24 mouse cellular contexts compared by ENCODE assay signal in genomic region chr13:13778837-13779458, GRCm38 (mm10). TPM values are rescaled to one million over a fixed set of nuclear protein-coding genes. Genes with fewer than 3 reads are reported as not detected.
DNase-seq lines count a peak whose midpoint lies in the region; ATAC-seq and TF ChIP-seq lines count a peak whose summit lies in the region.
"Had no signal": no experiment of that assay in that cellular context is flagged by ENCODE, and none has a peak within 500 bp of the region (broad histone marks: within the 10 kb centered on the region; RNA-seq: fewer than 3 reads in every experiment).

No protein-coding gene starts in this region.

- POLR2A ChIA-PET in Patski (lab: Charles Lee), result no interaction called here

- no peak overlapping the region for H3K27ac ChIP-seq in heart, embryonic 10.5 days
- H3K27ac ChIP-seq in midbrain, embryonic 10.5 days (replicated peaks), result no peak overlapping the region
- H3K27ac ChIP-seq in midbrain, embryonic 15.5 days, result no peak overlapping the region
- no peak overlapping the region for H3K27ac ChIP-seq in kidney, embryonic 14.5 days (ENCODE audit: low read depth, low read length)
- H3K27ac ChIP-seq: forebrain, embryonic 10.5 days; heart, embryonic 13.5 days; hindbrain, embryonic 14.5 days; hindbrain, postnatal 0 days had no signal

- no peak overlapping the region for H3K9ac ChIP-seq in midbrain, embryonic 15.5 days
- no peak overlapping the region for H3K9ac ChIP-seq in kidney, embryonic 14.5 days (ENCODE audit: low read depth, low read length)
- H3K9ac ChIP-seq: heart, embryonic 13.5 days; hindbrain, embryonic 14.5 days had no signal

- WGBS in heart, embryonic 10.5 days, result 90% methylated on average over 1 of the region's 1 CpGs
- WGBS in midbrain, embryonic 10.5 days, result 89% methylated on average over 1 of the region's 1 CpGs
- WGBS in midbrain, embryonic 15.5 days, result 83% methylated on average over 1 of the region's 1 CpGs
- 70% methylated on average over 1 of the region's 1 CpGs for WGBS in kidney, embryonic 14.5 days

- H3K9me3 ChIP-seq in heart, embryonic 10.5 days, result no peaks in the 10 kb centered on the region
- no peaks in the 10 kb centered on the region for H3K9me3 ChIP-seq in midbrain, embryonic 10.5 days (replicated peaks)
- H3K9me3 ChIP-seq in midbrain, embryonic 15.5 days, result no peaks in the 10 kb centered on the region
- peaks cover 3% of the 10 kb centered on the region for H3K9me3 ChIP-seq in G1E (replicated peaks)
- no peaks in the 10 kb centered on the region for H3K9me3 ChIP-seq in kidney, embryonic 14.5 days (ENCODE audit: control insufficient read depth, low read length)
- H3K9me3 ChIP-seq: forebrain, embryonic 10.5 days; heart, embryonic 13.5 days had no signal

- ATAC-seq in midbrain, embryonic 15.5 days (replicated peaks), result no peak
- ATAC-seq in G1E (ENCODE audit: extremely low read depth, insufficient number of reproducible peaks, low FRiP score, poor library complexity, severe bottlenecking), result peak; percentile 58
- ATAC-seq in Patski, result peak; percentile 94
- no peak for ATAC-seq in kidney, embryonic 14.5 days (ENCODE audit: low FRiP score, low TSS enrichment)
- ATAC-seq: CD4-positive, CD25-positive, alpha-beta regulatory T cell, adult 4 months; forebrain, embryonic 14.5 days; hindbrain, postnatal 0 days; inflammation-experienced regulatory T-cells, adult 6 months; intestine, embryonic 16.5 days had no signal

- peak; percentile 30 for DNase-seq in heart, embryonic 10.5 days (ENCODE audit: low spot score)
- DNase-seq in heart, adult 18-20 months, result no peak
- DNase-seq in midbrain, embryonic 10.5 days (ENCODE audit: low spot score), result peak; percentile 5
- DNase-seq in G1E (ENCODE audit: low spot score), result no peak
- peak; percentile 41 for DNase-seq in Patski (ENCODE audit: low read depth, low spot score)
- DNase-seq in thymus, postnatal 25 days, result no peak
- DNase-seq: adrenal gland, postnatal 10 days; adrenal gland, postnatal 36 days; cerebellum, adult 18-20 months; cerebellum, adult 9-10 months; cerebellum, postnatal 14 days; gastrocnemius, postnatal 25 days; heart, postnatal 14 days; heart, postnatal 4 days had no signal

- in situ Hi-C loops in Patski (cut with MboI; ENCODE audit: low pct_unique_long_range_greater_than_20kb), result no loop called here

- no peak overlapping the region for H3K4me3 ChIP-seq in heart, embryonic 10.5 days
- H3K4me3 ChIP-seq in midbrain, embryonic 10.5 days, result no peak overlapping the region
- no peak overlapping the region for H3K4me3 ChIP-seq in midbrain, embryonic 15.5 days
- H3K4me3 ChIP-seq in G1E (ENCODE audit: low read depth, low read length), result no peak overlapping the region
- H3K4me3 ChIP-seq in kidney, embryonic 14.5 days (ENCODE audit: low read length), result no peak overlapping the region
- H3K4me3 ChIP-seq: forebrain, embryonic 10.5 days; heart, embryonic 13.5 days had no signal

- H3K27me3 ChIP-seq in heart, embryonic 10.5 days (ENCODE audit: insufficient read depth, poor library complexity, severe bottlenecking), result peaks cover 30% of the 10 kb centered on the region
- peaks cover 28% of the 10 kb centered on the region for H3K27me3 ChIP-seq in midbrain, embryonic 10.5 days (ENCODE audit: low read depth, poor library complexity, severe bottlenecking)
- H3K27me3 ChIP-seq in midbrain, embryonic 15.5 days (replicated peaks), result 0 out of 2 replicates have a peak, but pooled peaks cover 5% of the 10 kb centered on the region
- peaks cover 9% of the 10 kb centered on the region for H3K27me3 ChIP-seq in G1E (ENCODE audit: insufficient read depth, low read length)
- H3K27me3 ChIP-seq in Patski, result peaks cover 3% of the 10 kb centered on the region
- peaks cover 18% of the 10 kb centered on the region for H3K27me3 ChIP-seq in kidney, embryonic 14.5 days (ENCODE audit: control insufficient read depth, insufficient read depth, low read length)

- peaks cover 15% of the 10 kb centered on the region; the same call in 1 of the 2 replicates for H3K4me1 ChIP-seq in heart, embryonic 10.5 days
- H3K4me1 ChIP-seq in midbrain, embryonic 10.5 days, result peaks cover 5% of the 10 kb centered on the region
- H3K4me1 ChIP-seq in midbrain, embryonic 15.5 days, result peaks cover 12% of the 10 kb centered on the region
- H3K4me1 ChIP-seq in G1E (ENCODE audit: insufficient read depth, low read depth, low read length), result peaks cover 6% of the 10 kb centered on the region; the same call in 1 of the 2 replicates
- peaks cover 3% of the 10 kb centered on the region; the same call in 1 of the 2 replicates for H3K4me1 ChIP-seq in kidney, embryonic 14.5 days (ENCODE audit: control insufficient read depth, insufficient read depth, low read length)

- H3K36me3 ChIP-seq in heart, embryonic 10.5 days, result peaks cover 5% of the 10 kb centered on the region; the same call in 1 of the 2 replicates
- peaks cover 8% of the 10 kb centered on the region; the same call in 1 of the 2 replicates for H3K36me3 ChIP-seq in midbrain, embryonic 10.5 days
- H3K36me3 ChIP-seq in midbrain, embryonic 15.5 days (replicated peaks), result no peaks in the 10 kb centered on the region; the same call in 1 of the 2 replicates
- H3K36me3 ChIP-seq in G1E (replicated peaks), result peaks cover 26% of the 10 kb centered on the region
- H3K36me3 ChIP-seq in kidney, embryonic 14.5 days (ENCODE audit: control insufficient read depth, insufficient read depth, low read length), result peaks cover 8% of the 10 kb centered on the region; the same call in 1 of the 2 replicates

- TF ChIP-seq CTCF in G1E (IDR thresholded peaks at IDR 0.05; ENCODE audit: low read depth, low read length) (no peak), Patski (IDR thresholded peaks at IDR 0.05) (no peak)

- CTCF ChIA-PET in Patski (lab: Charles Lee), result no interaction called here

- H3K4me2 ChIP-seq in midbrain, embryonic 15.5 days, result no peak overlapping the region
- H3K4me2 ChIP-seq in kidney, embryonic 14.5 days (replicated peaks; ENCODE audit: low read depth, low read length), result no peak overlapping the region
- H3K4me2 ChIP-seq: heart, embryonic 13.5 days; hindbrain, embryonic 14.5 days had no signal

RNA-seq across cellular contexts. Expression of gene Gng4, which starts 4.9 kb away (rescaled TPM):
- polyA plus RNA-seq in heart, embryonic 10.5 days (2016; fragmentation: Nextera tagmentation; extraction: Ambion mirVana), result 0.16 and 0.51 TPM in 2 replicates
- under 1 TPM; 0.37 to 0.39 TPM for total RNA-seq in heart, adult 18-20 months (2021)
- 0.53 and 1.4 TPM in 2 replicates for polyA plus RNA-seq in midbrain, embryonic 10.5 days (2016; fragmentation: Nextera tagmentation; extraction: Ambion mirVana)
- polyA plus RNA-seq in midbrain, embryonic 15.5 days (2015; fragmentation: Nextera tagmentation; extraction: Ambion mirVana), result 62.3 and 65.1 TPM in 2 replicates
- total RNA-seq in G1E (2014; fragmentation: Nextera tagmentation) (not detected in 2 replicates), G1E (2017) (0.11 and 0.12 TPM in 2 replicates)
- polyA plus RNA-seq in G1E (2012) (not detected in 2 replicates), Patski (2021) (not detected)
- polyA plus RNA-seq in kidney, embryonic 14.5 days (2014; fragmentation: Nextera tagmentation; extraction: Ambion mirVana), result 0.19 and 0.24 TPM in 2 replicates
- polyA plus RNA-seq: inflammation-experienced regulatory T-cells, adult 6 months had no signal

Comparison
In these comparisons a context has a peak if more than half of its experiments do, and no peak if none do; other contexts are left out.
1. DNase-seq: peak in heart, embryonic 10.5 days (single experiment), midbrain, embryonic 10.5 days (single experiment) and Patski (single experiment); none in heart, adult 18-20 months (0 of 2), G1E (single experiment) and thymus, postnatal 25 days (single experiment).
2. RNA of gene Gng4, which starts 4.9 kb away (polyA plus RNA-seq): 62.3 to 65.1 TPM in midbrain, embryonic 15.5 days; 0.53 to 1.4 TPM in midbrain, embryonic 10.5 days, 0.16 to 0.51 TPM in heart, embryonic 10.5 days, 0.19 to 0.24 TPM in kidney, embryonic 14.5 days, not detected in G1E and not detected in Patski (single experiment); every median in the first group is over 10 times any median in the second.
3. ATAC-seq: peak in G1E (single experiment) and Patski (single experiment); none in midbrain, embryonic 15.5 days (single experiment) and kidney, embryonic 14.5 days (single experiment).